Mouse (Mus musculus): ENCODE data around the gene Rnf4.

Gene Rnf4

DNA sequence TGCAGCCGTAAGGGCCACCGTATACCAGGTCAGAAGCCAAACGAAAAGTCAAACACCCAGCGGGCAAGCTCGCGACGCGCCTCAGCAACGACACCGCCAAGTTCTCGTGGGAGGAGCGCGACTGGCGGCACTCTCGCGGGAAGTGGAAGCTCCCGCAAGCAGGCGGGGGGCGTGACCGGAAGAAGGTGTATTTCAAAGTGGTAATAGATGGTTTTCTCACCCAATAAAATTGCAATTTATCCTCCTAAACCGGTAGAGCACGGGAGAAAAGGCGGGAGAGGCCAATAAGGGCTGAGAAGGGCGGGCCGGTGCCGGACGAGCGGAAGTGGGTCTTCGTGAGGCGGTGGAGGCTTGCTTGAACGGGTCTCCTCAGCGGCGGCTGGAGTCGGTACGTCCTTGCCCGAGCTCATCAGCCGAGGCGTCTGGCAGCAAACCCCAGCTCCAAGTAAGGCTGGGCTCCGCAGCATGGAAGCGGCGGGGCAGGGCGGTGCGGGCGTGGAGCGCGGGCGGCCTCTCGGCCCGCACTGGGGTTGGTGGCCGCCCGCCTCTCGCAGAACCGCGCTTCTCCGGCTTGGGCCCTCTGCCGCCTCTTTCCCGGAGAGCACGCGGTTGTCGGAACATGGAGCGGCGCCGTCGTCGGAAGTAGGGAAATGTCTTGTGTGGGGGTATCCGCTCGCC is at the start of gene Rnf4:
Rnf4 (plus strand) TSS at position 193 of the 678 bp plus-strand sequence.
- in situ Hi-C loops (cut with MseI, MboI): no loop called here

DNA sequence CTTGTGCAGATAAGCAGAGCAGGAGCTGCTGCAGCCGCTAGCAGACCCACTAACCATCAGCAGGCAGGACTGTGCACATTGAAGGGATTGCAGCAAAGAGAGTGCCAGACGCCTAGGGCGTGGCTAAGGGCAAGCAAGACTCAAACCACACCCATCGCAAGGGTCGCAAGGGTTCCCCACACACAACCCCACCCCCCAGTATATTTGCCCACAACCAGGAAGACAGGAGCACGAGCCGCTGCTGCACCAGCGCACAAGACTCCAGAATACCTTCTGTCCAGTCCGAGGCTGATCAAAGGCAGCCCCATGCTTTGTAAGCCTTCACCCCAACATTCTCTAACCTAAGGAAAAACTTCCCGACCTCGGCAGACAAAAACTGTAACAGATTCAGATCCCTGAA is 49.6 kb upstream of the Rnf4 start:
- in situ Hi-C loops (cut with MseI, MboI): no loop called here

DNA sequence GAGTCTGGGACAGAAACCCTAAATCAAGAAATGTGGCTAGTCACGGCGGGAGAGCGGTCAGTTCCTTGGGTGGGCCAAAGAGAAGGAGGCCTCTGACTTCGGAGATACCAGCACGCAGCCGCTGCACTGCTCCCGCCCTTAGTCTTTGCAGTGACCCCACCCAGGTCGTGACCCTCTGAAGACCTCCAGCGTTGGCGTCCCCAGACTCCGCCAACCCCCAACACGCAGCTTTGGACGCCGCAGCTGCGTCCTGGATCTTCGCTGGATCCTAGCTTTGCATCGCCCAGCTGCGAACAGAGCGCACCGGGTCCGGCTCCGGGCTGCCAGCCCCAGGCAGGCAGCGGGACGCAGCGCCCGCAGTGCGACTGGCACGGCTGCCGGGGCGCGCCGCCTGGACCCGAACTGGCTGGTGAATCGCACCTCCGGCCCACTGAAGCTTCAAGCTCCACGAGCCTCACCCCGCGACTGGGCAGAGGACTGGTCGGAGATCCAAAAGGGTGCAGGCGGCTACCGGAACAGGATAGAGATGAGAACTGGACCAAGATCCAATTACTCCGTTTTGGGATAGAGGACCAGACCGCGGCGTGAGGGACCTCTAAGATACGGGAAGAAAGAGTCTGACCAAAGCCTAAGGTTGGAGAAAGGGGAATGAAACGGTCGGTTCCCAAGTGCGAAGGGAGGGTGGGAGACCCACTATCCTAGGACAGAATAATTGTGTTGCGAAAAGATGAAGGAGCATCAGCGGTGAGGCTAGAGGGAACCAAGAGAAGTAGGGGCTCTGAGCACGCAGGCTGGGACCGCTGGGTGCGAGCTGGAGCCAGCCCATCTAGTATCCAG is 48.9 kb upstream of the Rnf4 start:
- in situ Hi-C loops (cut with MseI, MboI): no loop called here

DNA sequence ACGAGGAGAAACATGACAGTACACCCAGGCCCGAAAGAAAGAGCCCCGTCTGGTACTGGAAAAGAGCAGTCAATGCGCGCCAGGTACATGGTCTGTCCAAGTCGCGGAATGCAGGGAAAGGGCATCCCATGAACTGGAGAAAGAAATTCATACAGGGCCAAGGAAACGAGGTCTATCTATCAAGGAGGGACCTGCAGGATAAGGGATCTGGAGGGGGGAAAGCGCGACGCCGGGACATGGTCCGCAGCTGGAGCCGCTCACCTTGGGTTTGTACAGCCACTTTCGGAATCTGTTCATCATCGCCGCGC is 48.3 kb upstream of the Rnf4 start:
- in situ Hi-C loops (cut with MseI, MboI): no loop called here

DNA sequence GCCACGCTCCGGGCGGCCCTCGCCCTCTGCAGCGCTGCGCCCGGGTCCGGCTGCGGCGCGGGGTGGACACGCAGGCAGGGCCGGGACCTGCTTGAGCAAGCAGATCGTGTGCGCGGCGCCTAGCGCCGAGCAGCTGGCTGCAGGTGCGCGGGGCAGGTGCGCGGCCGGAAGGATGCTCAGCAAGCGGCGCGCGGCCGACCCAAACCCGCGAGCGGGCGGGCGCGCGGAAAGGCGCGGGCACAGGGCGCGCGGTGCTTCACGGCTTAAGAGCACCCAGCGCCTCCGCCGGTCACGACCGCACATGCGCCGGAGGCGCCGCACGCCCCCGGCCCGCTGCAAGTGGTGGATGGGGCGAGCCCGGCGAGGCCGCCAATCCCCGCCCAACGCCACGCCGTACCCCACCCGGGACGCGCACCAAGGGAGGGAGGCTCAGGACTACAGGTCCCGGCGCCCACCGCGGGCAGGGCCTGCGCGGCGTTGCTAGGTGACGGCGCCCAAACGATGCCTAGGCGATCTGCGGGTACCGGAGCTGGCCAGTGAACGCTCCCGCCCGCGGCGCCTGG is 47.9 kb upstream of the Rnf4 start, which contains the start of the genes Zfyve28 and Cfap99:
Zfyve28 (minus strand) TSS at position 296 of the 563 bp plus-strand sequence.
Cfap99 (plus strand) TSS at position 447 of the 563 bp plus-strand sequence.
- in situ Hi-C loops (cut with MseI, MboI): no loop called here

DNA sequence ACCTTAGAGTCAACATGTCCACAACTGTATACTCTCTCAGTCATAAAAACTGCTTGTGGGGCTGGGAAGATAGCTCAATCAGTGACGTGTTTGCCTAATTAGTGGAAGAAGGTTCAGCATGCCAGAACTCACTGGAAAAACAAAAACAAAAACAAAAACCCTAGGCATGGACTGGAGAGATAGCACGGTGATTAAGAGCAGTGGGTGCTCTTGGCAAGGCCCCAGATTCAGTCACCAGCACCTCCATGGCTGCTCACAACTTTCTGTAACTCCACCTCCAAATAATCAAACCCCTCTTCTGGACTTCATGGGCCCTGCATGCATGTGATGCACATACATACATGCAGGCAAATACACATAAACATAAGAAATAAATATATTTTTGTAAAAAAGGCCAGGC is 46.8 kb upstream of the Rnf4 start:
- in situ Hi-C loops (cut with MseI, MboI): no loop called here

DNA sequence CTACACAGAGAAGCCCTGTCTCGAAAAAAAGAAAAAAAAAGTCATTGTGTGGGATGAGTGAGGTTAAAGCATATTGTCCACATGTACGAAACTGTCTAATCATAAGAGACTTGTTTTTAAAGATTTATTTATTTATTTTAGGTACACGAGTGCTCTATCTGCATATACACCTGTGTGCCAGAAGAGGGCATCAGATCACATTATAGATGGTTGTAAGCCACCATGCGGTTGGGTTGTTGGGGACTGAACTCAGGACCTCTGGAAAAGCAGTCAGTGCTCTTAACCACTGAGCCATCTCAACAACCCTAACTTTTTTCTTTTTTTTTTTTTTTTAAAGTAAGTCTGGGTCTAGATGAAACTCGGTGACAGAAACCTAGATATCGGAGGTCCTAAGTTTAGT is 42.7 kb upstream of the Rnf4 start:
- in situ Hi-C loops (cut with MseI, MboI): no loop called here

DNA sequence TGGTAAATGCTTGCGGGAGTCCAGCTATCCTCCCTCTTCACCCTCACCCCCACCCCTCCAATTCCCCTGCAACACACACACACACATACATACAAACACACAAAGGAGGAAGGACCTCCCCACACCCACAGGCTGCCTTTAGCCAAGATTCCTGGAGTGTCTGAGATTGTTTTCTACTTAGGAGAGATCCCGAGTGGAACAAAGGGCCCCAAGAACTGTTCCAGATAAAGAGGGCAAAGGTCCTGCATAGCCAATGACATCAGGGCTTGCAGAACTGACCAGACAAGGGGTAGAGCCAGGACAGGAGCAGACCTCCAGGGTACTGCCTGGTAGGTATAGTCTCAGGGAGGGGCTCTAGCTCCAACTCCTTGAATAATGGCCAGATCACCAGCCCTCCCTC is 41.4 kb upstream of the Rnf4 start:
- in situ Hi-C loops (cut with MseI, MboI): no loop called here

DNA sequence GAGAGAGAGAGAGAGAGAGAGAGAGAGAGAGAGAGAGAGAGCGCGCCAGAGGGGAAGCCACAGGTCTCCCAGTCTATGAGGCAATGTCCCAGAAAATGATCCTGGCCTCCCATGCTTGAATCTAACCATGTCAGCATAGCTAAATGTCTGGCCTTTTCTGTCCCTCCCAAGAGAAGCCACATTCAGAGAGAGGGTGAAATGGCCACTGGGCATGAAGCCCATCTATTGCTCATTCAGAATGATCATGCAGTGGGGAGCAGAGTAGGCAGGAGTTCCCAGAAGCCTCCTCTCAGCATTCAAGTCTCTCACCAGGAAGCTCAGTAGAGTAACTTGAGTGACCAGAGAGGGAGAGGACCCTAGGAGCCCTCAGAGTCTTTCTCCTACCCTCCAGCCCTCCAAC is 40.9 kb upstream of the Rnf4 start:
- in situ Hi-C loops (cut with MseI, MboI): no loop called here

DNA sequence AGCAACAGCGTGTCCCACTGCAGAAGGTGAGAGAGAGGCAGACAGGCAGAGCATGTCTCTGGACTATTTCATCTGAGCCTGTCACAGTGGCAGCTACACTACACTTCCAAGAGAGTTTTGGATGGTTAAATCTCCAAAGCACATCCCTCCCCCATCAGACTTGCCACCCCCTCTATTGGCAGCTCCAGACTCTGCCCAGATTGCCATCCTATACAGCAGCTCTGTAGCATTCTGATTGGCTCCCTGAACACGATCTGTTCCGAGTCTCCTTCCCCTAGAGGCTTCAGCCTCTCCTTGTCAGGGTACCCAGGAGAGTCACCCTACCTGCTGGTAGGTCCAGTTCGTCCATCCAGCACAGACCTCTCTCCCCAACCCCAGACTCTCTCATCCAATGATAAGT is 38.0 kb upstream of the Rnf4 start:
- in situ Hi-C loops (cut with MseI, MboI): no loop called here

DNA sequence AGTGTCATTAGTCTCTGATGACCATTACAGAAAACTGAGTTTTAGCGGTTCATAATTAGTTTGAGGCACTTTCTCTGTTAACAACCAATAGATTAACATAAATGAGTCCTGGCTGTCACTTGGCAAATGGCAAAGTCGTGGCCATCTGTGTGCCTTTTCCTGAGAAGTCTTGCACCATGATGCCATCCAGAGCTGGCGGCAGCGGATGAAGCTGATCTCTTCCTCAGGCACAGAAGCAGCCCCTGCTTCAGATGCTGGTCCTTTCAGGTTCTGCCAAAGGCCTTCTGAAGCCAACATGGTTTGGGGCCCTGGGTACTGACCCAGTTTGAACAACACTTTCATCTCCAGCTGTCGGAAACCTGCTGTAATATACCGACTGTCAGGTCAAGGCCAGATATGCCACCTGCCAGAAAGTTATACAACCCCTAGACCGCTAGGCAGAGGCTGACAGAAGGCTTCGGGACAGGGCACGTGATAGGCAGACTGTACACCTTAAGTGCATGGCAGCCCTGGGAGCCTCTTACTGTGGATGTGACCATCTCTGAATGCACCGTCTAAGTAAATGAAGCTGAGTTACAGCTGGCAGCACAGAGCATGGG is 37.1 kb upstream of the Rnf4 start:
- in situ Hi-C loops (cut with MseI, MboI): no loop called here

DNA sequence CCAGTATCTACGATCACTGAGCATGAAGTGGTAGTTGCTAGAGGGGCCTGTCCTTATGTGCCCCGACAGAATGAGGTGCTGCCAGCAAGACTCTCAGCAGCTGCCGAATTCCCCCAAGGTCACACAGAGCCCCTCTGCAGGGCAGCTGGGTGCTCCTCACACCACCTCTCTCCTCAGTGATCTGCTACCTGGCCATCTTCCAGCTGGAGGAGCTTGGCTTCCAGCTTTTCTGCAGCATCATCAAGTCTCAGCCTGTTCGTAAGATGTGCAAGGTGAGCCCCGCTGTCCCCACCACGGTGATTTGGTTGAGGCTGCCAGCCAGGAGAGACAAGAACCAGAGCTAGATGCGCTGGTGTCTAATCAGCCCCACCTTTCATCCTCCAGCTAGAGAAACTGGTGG is 33.7 kb upstream of the Rnf4 start:
- in situ Hi-C loops (cut with MseI, MboI): no loop called here

DNA sequence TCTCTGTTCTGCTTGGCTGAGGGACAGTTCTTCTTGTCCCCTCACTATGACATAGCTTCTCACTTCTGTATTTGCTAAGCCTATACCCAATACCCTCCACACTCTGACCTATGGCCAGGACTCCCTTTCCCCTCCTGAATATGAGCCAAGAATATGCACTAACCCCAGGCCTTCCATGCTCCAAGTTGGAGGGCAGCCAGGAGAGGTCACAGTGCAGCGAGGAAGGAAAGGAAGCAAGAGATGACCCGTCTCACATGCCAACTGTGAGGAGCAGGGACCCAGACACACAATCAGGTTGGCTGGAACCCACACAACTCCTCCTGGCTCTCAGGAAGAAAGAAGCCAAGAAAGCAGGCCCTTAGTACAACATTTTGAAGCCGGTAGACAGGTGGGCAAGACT is 27.1 kb upstream of the Rnf4 start:
- in situ Hi-C loops (cut with MseI, MboI): no loop called here

DNA sequence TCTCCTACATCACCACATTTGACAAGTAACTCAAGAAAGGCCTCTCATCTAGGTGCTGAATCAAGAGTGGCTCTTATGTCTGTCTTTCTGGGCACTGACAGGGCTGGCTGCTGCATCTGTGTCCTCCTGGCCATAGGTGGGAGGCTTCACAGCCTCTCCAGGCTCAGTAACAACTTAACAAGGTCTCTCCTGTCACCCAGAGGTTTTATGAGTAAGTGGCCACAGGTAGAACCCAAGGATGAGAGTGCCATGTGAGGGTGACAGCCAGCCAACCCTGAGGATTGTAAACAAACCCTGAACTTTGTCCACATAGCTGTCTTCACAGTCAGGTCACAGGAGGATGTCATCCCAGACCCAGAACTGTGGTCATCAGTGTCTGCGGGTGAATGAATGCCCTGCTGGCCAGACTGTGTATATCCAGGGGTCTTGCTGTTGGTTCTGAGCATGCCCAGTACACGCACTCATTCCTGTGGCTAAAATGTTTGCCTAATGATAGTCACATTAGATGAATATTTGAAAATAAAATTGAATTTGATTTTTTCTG is 16.5 kb upstream of the Rnf4 start:
- in situ Hi-C loops (cut with MseI, MboI): no loop called here

DNA sequence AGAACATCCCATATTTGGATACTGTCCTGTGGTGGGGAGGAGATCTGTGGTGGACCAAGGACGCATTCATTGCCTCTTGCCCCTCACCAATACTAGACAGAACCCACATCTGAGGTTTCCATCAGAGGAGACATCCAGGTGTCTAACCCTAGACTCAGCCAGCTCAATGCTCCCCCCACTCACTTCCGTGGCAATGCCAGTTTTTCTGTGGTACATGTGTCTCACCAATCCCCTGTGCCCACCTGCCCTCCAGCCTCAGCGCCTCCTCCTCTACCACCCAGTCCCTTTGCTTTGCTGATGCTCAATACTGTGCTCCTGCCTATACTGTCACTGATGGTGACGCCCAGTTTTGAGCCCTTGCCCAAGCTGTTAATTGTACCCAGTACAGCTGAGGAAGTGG is 14.9 kb upstream of the Rnf4 start:
- in situ Hi-C loops (cut with MseI, MboI): no loop called here

DNA sequence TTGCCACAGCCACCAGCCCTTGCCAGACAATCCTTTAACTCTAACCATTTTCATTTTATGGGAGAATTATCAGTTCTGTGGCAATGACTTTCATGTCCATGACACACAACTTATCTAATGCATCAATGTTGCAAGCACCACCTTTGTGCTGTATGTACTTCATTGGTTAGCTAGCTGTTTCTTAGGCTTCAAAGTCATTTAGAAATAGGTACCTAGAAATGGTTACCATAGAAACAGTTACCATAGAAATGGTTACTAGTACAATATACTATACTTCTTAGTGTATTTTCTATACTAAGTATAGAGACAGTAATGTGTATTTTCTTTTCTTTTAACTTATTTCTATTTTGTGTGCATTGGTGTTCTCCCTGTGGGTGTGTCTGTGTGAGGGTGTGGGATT is 10.8 kb upstream of the Rnf4 start:
- in situ Hi-C loops (cut with MseI, MboI): no loop called here

DNA sequence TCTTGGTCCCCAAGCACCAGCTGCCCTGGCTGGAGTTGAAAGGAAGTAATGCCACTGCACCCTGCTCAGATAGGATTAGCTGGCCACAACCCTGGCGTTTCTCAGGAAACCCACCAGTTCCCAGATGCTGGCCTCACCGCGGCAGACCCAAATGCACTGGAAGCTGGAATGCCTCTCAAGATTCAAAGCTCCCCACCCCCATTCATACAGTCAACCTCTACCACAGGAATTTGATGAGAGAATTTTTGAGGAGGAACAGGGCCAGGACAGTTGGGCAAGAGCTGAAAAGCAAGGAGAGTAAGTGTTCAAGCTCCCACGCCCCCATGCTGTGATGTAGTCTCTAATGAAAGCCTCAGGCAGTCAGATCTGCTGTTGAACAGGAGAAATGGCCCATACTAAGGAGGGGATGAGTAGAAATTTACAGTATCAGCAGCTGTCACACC is 9.8 kb upstream of the Rnf4 start:
- in situ Hi-C loops (cut with MseI, MboI): no loop called here

DNA sequence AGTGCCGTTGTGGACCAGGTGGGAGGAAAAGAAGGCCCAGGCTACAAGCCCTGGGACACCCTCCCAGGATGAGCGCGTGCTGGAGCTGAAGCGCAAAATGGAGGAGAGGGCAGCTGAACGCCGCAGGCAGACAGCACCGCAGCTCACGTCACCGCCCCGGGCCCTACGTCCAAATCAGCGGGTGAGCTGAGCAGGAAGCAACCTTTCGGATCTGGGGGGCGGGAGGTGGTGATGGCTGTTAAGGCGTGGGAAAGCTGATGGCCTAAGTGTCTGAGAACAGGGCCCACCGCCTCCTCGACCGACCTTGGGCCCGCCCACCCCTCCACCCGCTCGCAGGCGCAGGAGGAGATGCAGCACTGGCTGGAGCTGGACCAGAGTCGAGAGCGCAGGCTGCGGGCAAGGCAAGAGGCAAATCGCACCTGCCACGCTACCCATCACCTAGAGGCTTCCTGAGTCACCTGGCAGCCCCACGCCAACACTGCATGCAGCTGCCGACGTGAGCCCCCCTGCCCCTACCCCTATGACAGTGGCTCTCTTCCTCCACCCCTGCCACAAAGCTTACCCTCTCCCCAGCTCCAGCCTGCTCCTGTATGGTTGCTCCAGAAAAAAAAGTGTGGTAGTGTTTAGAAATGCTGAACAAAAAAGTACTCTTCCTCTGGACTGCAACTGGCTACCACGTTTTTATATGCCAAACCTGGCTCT is 9.1 kb upstream of the Rnf4 start:
- in situ Hi-C loops (cut with MseI, MboI): no loop called here

DNA sequence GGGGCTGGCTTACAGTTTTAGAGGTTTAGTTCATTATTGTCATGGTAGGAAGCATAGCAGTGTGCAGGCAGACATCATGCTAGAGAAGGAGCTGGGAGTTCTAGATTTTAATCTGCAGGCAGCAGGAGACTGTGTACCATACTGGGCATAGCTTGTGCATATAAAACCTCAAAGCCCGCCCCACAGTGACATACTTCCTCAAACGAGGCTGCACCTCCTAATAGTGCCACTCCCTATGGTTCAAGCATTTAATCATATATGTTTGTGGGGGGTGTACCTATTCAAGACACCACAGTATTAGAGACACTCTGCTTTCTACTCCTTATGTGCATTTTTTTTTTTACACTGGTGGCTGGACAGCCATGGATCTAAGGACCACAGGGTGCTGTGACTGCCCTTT is 6.0 kb upstream of the Rnf4 start:
- in situ Hi-C loops (cut with MseI, MboI): no loop called here

DNA sequence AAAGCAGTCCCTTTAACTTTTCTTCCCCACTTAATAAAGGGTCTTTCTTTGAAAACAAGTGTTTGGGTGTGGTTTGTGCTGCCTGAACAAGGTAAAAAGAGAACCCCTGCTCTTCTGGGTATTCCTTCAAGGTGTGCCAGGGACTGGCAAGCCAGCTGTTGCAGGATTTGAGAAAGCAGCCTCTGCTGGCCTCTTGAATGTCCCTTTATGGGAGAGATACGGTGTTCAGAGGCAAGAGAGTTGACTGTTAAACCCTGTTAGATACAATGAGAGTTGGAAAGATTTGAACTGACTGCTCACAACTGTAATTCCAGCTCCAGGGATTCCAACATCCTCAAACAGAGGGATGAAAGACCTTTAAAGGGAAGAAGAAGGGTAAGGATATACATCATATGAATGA is 2.0 kb upstream of the Rnf4 start:
- in situ Hi-C loops (cut with MseI, MboI): no loop called here

DNA sequence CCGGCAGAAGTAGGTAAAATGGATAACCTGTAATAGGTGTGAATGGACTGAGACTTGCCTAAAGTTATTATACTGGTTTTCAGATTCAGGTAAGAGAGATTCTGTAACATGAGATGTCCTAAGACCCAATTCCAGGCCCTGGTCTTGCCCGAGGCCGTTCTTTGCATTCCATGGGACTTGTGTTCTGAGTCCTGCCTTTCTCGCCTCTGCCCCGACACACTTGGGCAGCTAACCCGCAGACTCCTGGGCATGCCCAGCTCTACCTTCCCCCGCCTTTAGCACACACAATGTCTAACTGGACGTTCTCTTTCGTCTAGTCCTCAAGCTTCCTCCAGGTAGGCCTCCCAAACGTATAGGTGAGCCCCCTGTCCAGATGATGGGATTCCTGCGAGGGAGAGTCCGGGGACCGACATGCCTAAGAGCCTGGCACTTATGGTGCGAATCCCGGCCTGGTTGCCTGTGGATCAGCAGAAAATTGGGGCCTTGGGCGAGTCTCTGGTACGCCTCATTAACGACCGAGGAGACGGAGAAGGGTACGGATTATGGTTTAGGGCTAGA is 471 bp upstream of the Rnf4 start:
- in situ Hi-C loops (cut with MseI, MboI): no loop called here

All from mouse trophoblast stem cell (cell line).